Mouse (Mus musculus) lung, embryonic 15.5 days (tissue): ENCODE data around the gene Ucp3. TPM values are rescaled to one million over a fixed set of nuclear protein-coding genes. Genes with fewer than 3 reads are reported as not detected.

Source experiments
- ATAC-seq: fragments of 200-750 bp; cut with Nextera tagmentation; 2 replicates; pipeline ENCODE4 v1.8.0; 2017; ENCODE audit warnings: moderate number of reproducible peaks, borderline replicate concordance; ENCODE audit not compliant: low FRiP score, low TSS enrichment; ENCODE audit errors: extremely low read depth
- H3K27ac ChIP-seq: fragments of 300-500 bp; sonication (generic); 2 replicates; pipeline ENCODE4 v1.5.1; 2015; ENCODE audit warnings: moderate library complexity, mild to moderate bottlenecking, inconsistent platforms
- H3K27me3 ChIP-seq: fragments of 300-500 bp; sonication (generic); 2 replicates; pipeline ENCODE4 v1.6.1; 2015; ENCODE audit warnings: inconsistent platforms
- H3K36me3 ChIP-seq: fragments of 300-500 bp; sonication (generic); 2 replicates; pipeline ENCODE4 v1.6.1; 2015; ENCODE audit warnings: inconsistent platforms
- H3K4me1 ChIP-seq: fragments of 300-500 bp; sonication (generic); 2 replicates; pipeline ENCODE4 v1.6.1; 2015; ENCODE audit warnings: inconsistent platforms
- H3K4me2 ChIP-seq: fragments of 300-500 bp; sonication (generic); 2 replicates; pipeline ENCODE4 v1.6.1; 2015; ENCODE audit warnings: inconsistent platforms, mild to moderate bottlenecking, moderate library complexity
- H3K4me3 ChIP-seq: fragments of 300-500 bp; sonication (generic); 2 replicates; pipeline ENCODE4 v1.5.1; 2015; ENCODE audit warnings: mild to moderate bottlenecking, inconsistent platforms
- H3K9ac ChIP-seq: fragments of 300-500 bp; sonication (generic); 2 replicates; pipeline ENCODE4 v1.6.1; 2015; ENCODE audit warnings: inconsistent platforms
- H3K9me3 ChIP-seq: fragments of 300-500 bp; sonication (generic); 2 replicates; pipeline ENCODE4 v1.6.1; 2016; ENCODE audit warnings: inconsistent platforms
- WGBS: fragments of 180-500 bp; shearing (Covaris S2); methylation state at CpG from one replicate; pipeline ENCODE4 v1.1.7; 2015; 5-methylcytosine and 5-hydroxymethylcytosine counted together
- polyA plus RNA-seq: library from polyadenylated mRNA; unstranded; fragments of >200 nt; fragmentation: Nextera tagmentation; extraction: Ambion mirVana; gene quantifications from 2 replicates; pipeline ENCODE4 v1.2.1, GENCODE M21; 2015

Ucp3 gene
- polyA plus RNA-seq, 1 experiment from 2014 or later = 0.06 TPM

DNA sequence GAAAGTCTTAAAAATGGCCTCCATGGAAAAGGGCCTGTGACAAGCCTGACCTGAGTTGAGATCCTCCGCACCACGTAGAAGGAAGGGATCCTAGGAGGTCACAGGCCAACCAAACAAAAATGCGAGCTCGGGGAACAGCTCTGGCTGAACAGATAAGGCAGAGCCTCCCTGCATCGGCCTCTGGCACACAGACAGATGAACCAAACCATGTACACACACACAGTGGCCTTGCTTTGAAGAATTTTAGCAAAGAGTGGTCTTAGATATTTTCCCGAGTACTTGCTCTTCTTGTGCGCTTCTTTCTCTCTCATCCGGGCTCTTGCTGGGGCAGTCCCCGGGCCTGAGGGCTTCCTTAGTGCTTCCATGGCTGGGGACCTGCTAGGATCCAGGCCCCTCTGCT, 9.6 kb upstream of the Ucp3 start:
- Histone ChIP-seq H3K4me1 (peaks cover 17% of the 10 kb centered on the region), H3K27me3 (no peaks in the 10 kb centered on the region), H3K4me3 (no peak overlapping the region), H3K36me3 (peaks cover 9% of the 10 kb centered on the region), H3K9ac (no peak overlapping the region), H3K4me2 (no peak overlapping the region), H3K27ac (no peak overlapping the region), H3K9me3 (no peaks in the 10 kb centered on the region)
- no peak for ATAC-seq
- 56% methylated on average over 9 of the region's 9 CpGs for WGBS

- no peaks in the 10 kb centered on the region for H3K9me3 ChIP-seq
- no peak overlapping the region for H3K4me3 ChIP-seq
- WGBS = 57% methylated on average over 10 of the region's 10 CpGs
- no peak overlapping the region for H3K9ac ChIP-seq
- H3K27ac ChIP-seq = no peak overlapping the region
- no peak for ATAC-seq
- no peak overlapping the region for H3K4me2 ChIP-seq
- no peaks in the 10 kb centered on the region for H3K27me3 ChIP-seq
- peaks cover 9% of the 10 kb centered on the region for H3K36me3 ChIP-seq
- peaks cover 17% of the 10 kb centered on the region for H3K4me1 ChIP-seq
These were observed 9.0 kb upstream of the Ucp3 start for GRCm38 (mm10) chr7:100463757-100464156.

- Histone ChIP-seq H3K9me3 (no peaks in the 10 kb centered on the region), H3K27me3 (no peaks in the 10 kb centered on the region), H3K9ac (no peak overlapping the region), H3K27ac (no peak overlapping the region), H3K4me1 (peaks cover 17% of the 10 kb centered on the region), H3K36me3 (peaks cover 9% of the 10 kb centered on the region), H3K4me3 (no peak overlapping the region), H3K4me2 (no peak overlapping the region)
- 84% methylated on average over 7 of the region's 7 CpGs for WGBS
- no peak for ATAC-seq
These were observed 8.5 kb upstream of the Ucp3 start for GRCm38 (mm10) chr7:100464248-100464647.

GRCm38 (mm10) chr7:100465248-100465647, 7.5 kb upstream of the Ucp3 start:
- Histone ChIP-seq H3K4me3 (no peak overlapping the region), H3K4me1 (peaks cover 17% of the 10 kb centered on the region), H3K27me3 (no peaks in the 10 kb centered on the region), H3K27ac (peak overlapping the region; percentile 78), H3K36me3 (no peaks in the 10 kb centered on the region), H3K4me2 (peak overlapping the region; percentile 33), H3K9me3 (no peaks in the 10 kb centered on the region), H3K9ac (peak overlapping the region; percentile 10; the same call in 1 of the 2 replicates)
- WGBS = 50% methylated on average over 4 of the region's 4 CpGs
- 0 out of 2 replicates have a peak, but pooled peaks have one; percentile 1 for ATAC-seq

- peak overlapping the region; percentile 78 for H3K27ac ChIP-seq
- peaks cover 17% of the 10 kb centered on the region for H3K4me1 ChIP-seq
- no peaks in the 10 kb centered on the region for H3K27me3 ChIP-seq
- no peaks in the 10 kb centered on the region for H3K36me3 ChIP-seq
- peak; percentile 49; the same call in 1 of the 2 replicates for ATAC-seq
- peak overlapping the region; percentile 33 for H3K4me2 ChIP-seq
- WGBS = 18% methylated on average over 5 of the region's 5 CpGs
- H3K9ac ChIP-seq = peak overlapping the region; percentile 10; the same call in 1 of the 2 replicates
- no peak overlapping the region for H3K4me3 ChIP-seq
- no peaks in the 10 kb centered on the region for H3K9me3 ChIP-seq
These were observed 7.0 kb upstream of the Ucp3 start for GRCm38 (mm10) chr7:100465656-100466309.

GRCm38 (mm10) chr7:100466781-100467510, 5.8 kb upstream of the Ucp3 start:
- H3K4me3 ChIP-seq = no peak overlapping the region
- no peak overlapping the region for H3K9ac ChIP-seq
- H3K4me2 ChIP-seq = no peak overlapping the region
- ATAC-seq = peak; percentile 65; the same call in 1 of the 2 replicates
- no peaks in the 10 kb centered on the region for H3K9me3 ChIP-seq
- H3K36me3 ChIP-seq = no peaks in the 10 kb centered on the region
- WGBS = 80% methylated on average over 11 of the region's 11 CpGs
- peaks cover 17% of the 10 kb centered on the region for H3K4me1 ChIP-seq
- no peak overlapping the region for H3K27ac ChIP-seq
- H3K27me3 ChIP-seq = no peaks in the 10 kb centered on the region

DNA sequence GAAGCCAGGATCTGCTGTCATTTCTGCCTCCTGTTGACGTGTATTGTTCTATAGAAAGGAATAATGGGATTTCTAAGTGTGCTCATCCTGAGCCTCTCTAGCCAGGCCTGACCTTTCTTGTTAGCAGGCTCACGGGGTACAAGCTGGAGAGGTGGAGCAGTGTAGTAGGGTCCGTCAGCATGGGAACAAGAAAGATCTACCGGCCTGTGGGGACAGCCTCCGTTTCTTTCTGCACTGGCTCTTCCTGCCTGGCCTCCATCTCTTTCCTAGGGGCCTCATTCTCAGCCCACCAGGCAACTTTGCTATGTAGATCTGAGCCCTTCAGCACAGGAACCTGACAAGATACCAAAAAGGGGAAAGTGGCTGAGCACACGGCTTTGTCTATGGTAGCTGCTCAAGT, 4.0 kb upstream of the Ucp3 start:
- ATAC-seq = no peak
- H3K4me2 ChIP-seq = no peak overlapping the region
- H3K4me1 ChIP-seq = peaks cover 17% of the 10 kb centered on the region
- no peaks in the 10 kb centered on the region for H3K36me3 ChIP-seq
- no peaks in the 10 kb centered on the region for H3K9me3 ChIP-seq
- H3K9ac ChIP-seq = no peak overlapping the region
- WGBS = 90% methylated on average over 6 of the region's 6 CpGs
- H3K27ac ChIP-seq = no peak overlapping the region
- H3K4me3 ChIP-seq = no peak overlapping the region
- no peaks in the 10 kb centered on the region for H3K27me3 ChIP-seq

- no peak overlapping the region for H3K4me3 ChIP-seq
- 92% methylated on average over 1 of the region's 1 CpGs for WGBS
- H3K9ac ChIP-seq = no peak overlapping the region
These were observed 3.3 kb upstream of the Ucp3 start for GRCm38 (mm10) chr7:100469502-100469901.

GRCm38 (mm10) chr7:100470796-100471406, 1.9 kb upstream of the Ucp3 start:
- Histone ChIP-seq H3K27me3 (no peaks in the 10 kb centered on the region), H3K36me3 (no peaks in the 10 kb centered on the region), H3K9ac (no peak overlapping the region), H3K4me1 (peaks cover 8% of the 10 kb centered on the region), H3K9me3 (no peaks in the 10 kb centered on the region), H3K27ac (no peak overlapping the region), H3K4me3 (no peak overlapping the region), H3K4me2 (no peak overlapping the region)
- 87% methylated on average over 11 of the region's 11 CpGs for WGBS
- no peak for ATAC-seq

More at GRCm38 (mm10) chr7:100469502-100469901, 3.3 kb upstream of the Ucp3 start:
- Histone ChIP-seq H3K9me3 (no peaks in the 10 kb centered on the region), H3K27ac (no peak overlapping the region), H3K4me2 (no peak overlapping the region), H3K27me3 (no peaks in the 10 kb centered on the region), H3K4me1 (peaks cover 17% of the 10 kb centered on the region), H3K36me3 (no peaks in the 10 kb centered on the region)
- ATAC-seq = no peak

- 84% methylated on average over 1 of the region's 1 CpGs for WGBS
- Histone ChIP-seq H3K27me3 (no peaks in the 10 kb centered on the region), H3K4me2 (no peak overlapping the region), H3K36me3 (no peaks in the 10 kb centered on the region), H3K4me3 (no peak overlapping the region), H3K9me3 (no peaks in the 10 kb centered on the region), H3K27ac (no peak overlapping the region), H3K4me1 (peaks cover 5% of the 10 kb centered on the region; the same call in 1 of the 2 replicates), H3K9ac (no peak overlapping the region)
- no peak for ATAC-seq
These were observed 1.4 kb upstream of the Ucp3 start for GRCm38 (mm10) chr7:100471407-100471797.

- Histone ChIP-seq H3K4me3 (no peak overlapping the region), H3K9ac (no peak overlapping the region), H3K4me1 (peaks cover 5% of the 10 kb centered on the region; the same call in 1 of the 2 replicates), H3K4me2 (no peak overlapping the region), H3K27ac (no peak overlapping the region), H3K9me3 (no peaks in the 10 kb centered on the region), H3K27me3 (no peaks in the 10 kb centered on the region), H3K36me3 (no peaks in the 10 kb centered on the region)
- no peak for ATAC-seq
- WGBS = 71% methylated on average over 9 of the region's 9 CpGs
These were observed 1.2 kb downstream of the Ucp3 start for GRCm38 (mm10) chr7:100473846-100474454.
